Mouse (Mus musculus): Measurements from ENCODE around the gene Myo18a. TPM values are rescaled to one million over a fixed set of nuclear protein-coding genes. Genes with fewer than 3 reads are reported as not detected.

Myo18a gene
- polyA plus RNA-seq (2015; fragmentation: Illumina TruSeq; extraction: RNeasy Lipid Tissue Mini Kit (QIAGEN cat#74804); ENCODE audit: low read depth, low replicate concordance), result 72.5 TPM

DNA sequence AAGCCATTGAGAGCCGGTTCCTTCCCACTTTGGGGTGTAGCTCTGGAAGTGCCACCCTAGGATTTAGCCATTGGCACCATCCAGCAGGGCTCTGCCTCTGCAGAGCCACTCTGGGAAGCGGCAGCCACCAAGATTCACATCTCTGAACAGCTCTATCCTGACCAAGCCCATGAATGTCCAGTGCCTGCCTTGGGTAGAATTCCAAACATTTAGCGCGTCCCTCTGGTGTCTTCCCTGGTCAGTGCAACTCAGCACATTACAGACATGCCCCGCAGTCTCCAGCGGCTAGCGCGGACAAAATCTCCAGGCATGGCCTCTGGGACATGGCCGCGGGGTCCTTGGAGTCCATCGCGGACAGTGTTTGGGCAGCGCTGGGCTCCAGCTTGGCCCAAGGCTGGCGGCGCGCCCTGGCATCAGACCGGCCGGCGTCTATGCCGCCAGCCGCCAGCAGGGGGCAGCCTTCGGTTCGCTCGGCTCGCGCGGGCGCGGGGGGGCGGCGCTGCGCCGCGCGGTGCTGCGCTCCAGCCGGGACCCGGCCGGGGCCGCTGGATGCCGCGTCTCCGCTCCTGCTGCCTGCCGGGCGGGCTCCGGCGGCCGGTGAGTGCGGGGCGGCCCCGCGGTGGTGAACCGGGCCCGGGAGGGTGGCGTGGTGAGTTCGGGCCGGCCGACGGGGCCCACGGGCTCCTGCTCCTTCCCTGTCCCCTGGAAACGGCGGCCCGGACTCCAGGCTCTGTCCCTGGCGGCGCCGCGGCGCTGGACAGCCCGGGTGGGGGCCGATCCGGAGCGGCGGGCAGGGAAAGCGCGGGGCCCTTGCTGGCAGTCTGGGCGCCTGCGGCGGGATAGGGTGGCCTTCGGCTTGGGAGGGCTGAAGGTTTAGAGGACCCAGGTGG is at the start of gene Myo18a:
Myo18a (plus strand) TSS at position 464 of the 890 bp plus-strand sequence.

DNA sequence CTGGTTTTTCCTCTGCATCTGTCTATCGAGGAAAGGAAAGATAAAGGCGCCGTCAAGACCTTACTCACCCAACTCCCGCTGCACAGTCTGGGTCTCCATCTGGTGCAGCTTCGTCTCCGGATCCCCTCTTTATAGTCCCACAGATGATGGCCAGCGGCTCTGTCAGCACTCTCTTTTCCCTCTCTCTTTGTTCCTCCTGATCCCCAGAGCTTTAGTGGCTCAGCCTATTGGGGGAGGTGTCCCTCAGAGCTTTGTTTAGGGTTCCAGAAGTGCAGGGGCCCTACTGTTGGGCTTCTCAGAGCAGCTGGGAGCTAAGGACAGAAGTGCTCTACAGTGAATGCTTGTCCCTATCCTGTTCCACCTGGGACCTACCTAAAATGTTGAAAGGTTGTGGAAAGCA is 37.9 kb upstream of the Myo18a start, which contains the start of gene Cryba1:
Cryba1 (minus strand) TSS at position 101 of the 400 bp plus-strand sequence.

DNA sequence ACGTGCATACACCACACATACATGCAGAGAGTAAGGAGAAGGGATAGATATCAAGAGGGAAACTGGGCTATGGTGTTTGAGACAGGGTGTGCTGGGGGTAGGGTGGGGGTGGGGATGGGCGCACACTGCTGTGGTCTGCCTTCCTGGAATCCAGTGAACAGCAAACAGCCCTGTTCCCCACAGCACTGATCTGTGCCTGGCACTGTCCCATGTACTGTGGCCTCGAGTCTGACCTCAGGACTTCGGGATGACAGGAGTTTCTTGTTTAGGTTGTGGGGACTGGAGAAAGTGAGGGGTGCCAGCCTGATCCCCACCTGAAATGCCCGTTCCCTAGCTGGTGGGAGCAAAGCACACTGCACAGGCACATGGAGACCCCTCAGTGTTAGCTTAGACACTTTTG is 24.7 kb downstream of the Myo18a start, which contains the start of gene Gm10277:
Gm10277 (minus strand) TSS at position 41 of the 400 bp plus-strand sequence.

DNA sequence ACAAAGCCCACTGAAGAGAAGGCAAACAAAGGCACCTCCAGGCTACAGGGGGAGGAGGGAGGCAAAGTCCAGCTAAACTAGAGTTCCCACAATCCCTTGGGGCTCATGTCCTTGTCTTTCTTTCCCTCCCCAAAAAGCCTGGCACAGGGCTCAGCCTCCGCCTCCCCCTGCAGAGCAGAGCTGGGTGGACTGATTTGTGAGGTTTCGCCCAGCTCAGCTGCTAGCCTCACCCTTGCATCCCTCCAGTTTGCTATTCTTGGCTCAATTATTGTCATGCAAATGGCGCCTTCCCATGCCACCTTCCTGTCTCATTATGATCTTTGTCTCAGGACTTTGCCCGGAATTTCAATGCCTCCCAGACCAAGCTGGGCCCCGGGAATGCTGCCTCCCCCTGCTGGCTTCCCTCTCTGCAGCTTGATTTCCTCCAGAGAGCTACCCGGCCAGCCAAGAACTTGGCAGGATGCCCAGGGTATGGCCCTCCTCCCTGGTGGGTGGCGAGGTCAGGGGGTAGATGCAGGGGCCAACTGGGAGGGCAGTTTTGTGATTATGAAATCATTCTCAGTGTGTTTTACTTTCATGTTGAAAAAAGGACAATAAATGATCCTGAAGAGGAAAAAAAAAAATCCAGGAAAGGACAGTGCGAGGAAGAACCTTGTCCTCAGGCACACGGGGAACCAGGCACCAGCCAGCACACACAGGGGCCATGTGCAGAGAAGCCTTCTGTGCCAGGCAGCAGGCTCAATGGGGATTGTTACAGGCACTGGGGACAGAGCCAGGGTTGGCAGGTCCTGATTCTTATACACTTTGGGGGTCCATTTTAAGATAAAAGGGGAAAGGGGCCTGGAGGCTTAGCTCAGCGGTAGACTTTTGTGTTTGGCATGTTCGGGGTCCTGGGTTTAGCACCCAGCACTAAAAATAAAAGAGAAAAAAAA is 131.0 kb downstream of the Myo18a start, which contains the start of gene Pipox:
Pipox (minus strand) TSS at position 310 of the 932 bp plus-strand sequence.

Other genes starting within 250 kb of the Myo18a start
- 1.1 TPM for gene Abhd15, start 248.1 kb upstream of the Myo18a start, polyA plus RNA-seq (2015; fragmentation: Illumina TruSeq; extraction: RNeasy Lipid Tissue Mini Kit (QIAGEN cat#74804); ENCODE audit: low read depth, low replicate concordance)
- 5.8 TPM for gene Trp53i13, start 247.3 kb upstream of the Myo18a start, polyA plus RNA-seq (2015; fragmentation: Illumina TruSeq; extraction: RNeasy Lipid Tissue Mini Kit (QIAGEN cat#74804); ENCODE audit: low read depth, low replicate concordance)
- gene Gm10392, start 244.0 kb upstream of the Myo18a start, polyA plus RNA-seq (2015; fragmentation: Illumina TruSeq; extraction: RNeasy Lipid Tissue Mini Kit (QIAGEN cat#74804); ENCODE audit: low read depth, low replicate concordance), result not detected
- gene Taok1, start 155.4 kb upstream of the Myo18a start, polyA plus RNA-seq (2015; fragmentation: Illumina TruSeq; extraction: RNeasy Lipid Tissue Mini Kit (QIAGEN cat#74804); ENCODE audit: low read depth, low replicate concordance), result 33.4 TPM
- 22.1 TPM for gene Nufip2, start 77.1 kb upstream of the Myo18a start, polyA plus RNA-seq (2015; fragmentation: Illumina TruSeq; extraction: RNeasy Lipid Tissue Mini Kit (QIAGEN cat#74804); ENCODE audit: low read depth, low replicate concordance)
- not detected for gene Cryba1, start 38.0 kb upstream of the Myo18a start, polyA plus RNA-seq (2015; fragmentation: Illumina TruSeq; extraction: RNeasy Lipid Tissue Mini Kit (QIAGEN cat#74804); ENCODE audit: low read depth, low replicate concordance)
- not detected for gene Gm10277, start 24.5 kb downstream of the Myo18a start, polyA plus RNA-seq (2015; fragmentation: Illumina TruSeq; extraction: RNeasy Lipid Tissue Mini Kit (QIAGEN cat#74804); ENCODE audit: low read depth, low replicate concordance)
- 1.9 TPM for gene Pipox, start 130.8 kb downstream of the Myo18a start, polyA plus RNA-seq (2015; fragmentation: Illumina TruSeq; extraction: RNeasy Lipid Tissue Mini Kit (QIAGEN cat#74804); ENCODE audit: low read depth, low replicate concordance)
- 105 TPM for gene Sez6, start 167.6 kb downstream of the Myo18a start, polyA plus RNA-seq (2015; fragmentation: Illumina TruSeq; extraction: RNeasy Lipid Tissue Mini Kit (QIAGEN cat#74804); ENCODE audit: low read depth, low replicate concordance)
- 33.7 TPM for gene Phf12, start 219.5 kb downstream of the Myo18a start, polyA plus RNA-seq (2015; fragmentation: Illumina TruSeq; extraction: RNeasy Lipid Tissue Mini Kit (QIAGEN cat#74804); ENCODE audit: low read depth, low replicate concordance)